Mouse (Mus musculus) neural tube, embryonic 14.5 days (tissue): ENCODE data around the gene Zfp523. TPM values are rescaled to one million over a fixed set of nuclear protein-coding genes. Genes with fewer than 3 reads are reported as not detected.

Experiments
- ATAC-seq: fragments of 200-750 bp; cut with Nextera tagmentation; 2 replicates; pipeline ENCODE4 v1.8.0; 2017; ENCODE audit warnings: low read depth, mild to moderate bottlenecking, moderate TSS enrichment, moderate library complexity
- H3K27ac ChIP-seq: fragments of 300-500 bp; sonication (generic); 2 replicates; pipeline ENCODE4 v1.5.1; 2014; ENCODE audit warnings: low read depth, mild to moderate bottlenecking, control low read depth, low read length, moderate library complexity, mixed read lengths
- H3K27me3 ChIP-seq: fragments of 300-500 bp; sonication (generic); 2 replicates; pipeline ENCODE4 v1.6.1; 2014; ENCODE audit warnings: low read length; ENCODE audit not compliant: control insufficient read depth, insufficient read depth
- H3K36me3 ChIP-seq: fragments of 300-500 bp; sonication (generic); 2 replicates; pipeline ENCODE4 v1.6.1; 2014; ENCODE audit warnings: low read length, mixed read lengths; ENCODE audit not compliant: control insufficient read depth, insufficient read depth
- H3K4me1 ChIP-seq: fragments of 300-500 bp; sonication (generic); 2 replicates; pipeline ENCODE4 v1.6.1; 2014; ENCODE audit warnings: low read length; ENCODE audit not compliant: control insufficient read depth, insufficient read depth
- H3K4me2 ChIP-seq: fragments of 300-500 bp; sonication (generic); 2 replicates; pipeline ENCODE4 v1.6.1; 2014; ENCODE audit warnings: mild to moderate bottlenecking, low read depth, low read length, control low read depth
- H3K4me3 ChIP-seq: fragments of 300-500 bp; sonication (generic); 2 replicates; pipeline ENCODE4 v1.5.1; 2014; ENCODE audit warnings: low read depth, low read length, control low read depth, mixed read lengths
- H3K9ac ChIP-seq: fragments of 300-500 bp; sonication (generic); replicated peaks from 2 replicates; pipeline ENCODE4 v1.6.1; 2014; ENCODE audit warnings: low read depth, mild to moderate bottlenecking, control low read depth, low read length, mixed read lengths
- H3K9me3 ChIP-seq: fragments of 300-500 bp; sonication (generic); 2 replicates; pipeline ENCODE4 v1.6.1; 2016; ENCODE audit warnings: low read length; ENCODE audit not compliant: control insufficient read depth
- WGBS: fragments of 180-500 bp; shearing (Covaris S2); extraction: QIAGEN DNeasy Blood & Tissue Kit; methylation state at CpG from one replicate; pipeline ENCODE4 v1.1.7; 2014; 5-methylcytosine and 5-hydroxymethylcytosine counted together
- polyA plus RNA-seq: library from polyadenylated mRNA; unstranded; fragments of >200 nt; fragmentation: Nextera tagmentation; extraction: Ambion mirVana; gene quantifications from 2 replicates; pipeline ENCODE4 v1.2.1, GENCODE M21; 2014

Gene Zfp523
- polyA plus RNA-seq, 1 experiment from 2014 or later, result 46.1 TPM

DNA sequence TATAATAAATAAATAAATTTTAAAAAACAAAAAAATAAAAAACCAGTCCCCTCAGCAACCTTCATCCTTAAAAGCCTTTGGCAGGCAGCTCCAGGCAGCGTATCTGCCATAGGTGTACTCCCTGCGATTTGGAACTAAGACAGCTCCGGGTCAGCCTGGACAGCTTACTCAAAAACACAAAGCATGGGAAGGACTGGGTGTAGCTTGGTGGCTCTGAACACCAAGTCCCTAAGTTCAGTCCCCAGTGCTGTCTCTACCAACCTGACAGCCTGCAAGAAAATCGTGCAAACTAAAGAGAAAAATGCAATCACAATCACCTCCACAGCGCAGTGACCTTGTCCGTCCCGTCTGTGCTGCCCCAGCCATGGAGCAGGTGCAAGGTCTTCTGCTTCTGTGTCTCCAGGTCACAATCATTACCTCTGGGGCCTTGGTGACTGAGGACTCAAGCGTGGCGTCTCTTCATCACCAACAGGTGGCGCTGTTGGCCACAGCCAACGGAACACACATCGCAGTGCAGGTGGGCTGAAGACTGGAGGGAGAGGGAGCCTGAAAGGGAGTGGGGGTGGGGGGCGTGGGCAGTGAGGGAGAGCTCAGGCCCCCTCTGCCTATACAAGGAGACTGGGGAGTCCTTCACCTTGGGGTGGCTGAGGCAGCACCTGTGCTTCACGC lies 27.3 kb downstream of the Zfp523 start:
- no peaks in the 10 kb centered on the region for H3K4me1 ChIP-seq
- H3K9ac ChIP-seq, result no peak overlapping the region
- WGBS, result 41% methylated on average over 14 of the region's 14 CpGs
- no peaks in the 10 kb centered on the region for H3K9me3 ChIP-seq
- no peak for ATAC-seq
- peaks cover 35% of the 10 kb centered on the region for H3K36me3 ChIP-seq
- no peak overlapping the region for H3K4me3 ChIP-seq
- H3K27ac ChIP-seq, result no peak overlapping the region
- H3K27me3 ChIP-seq, result no peaks in the 10 kb centered on the region
- H3K4me2 ChIP-seq, result no peak overlapping the region

DNA sequence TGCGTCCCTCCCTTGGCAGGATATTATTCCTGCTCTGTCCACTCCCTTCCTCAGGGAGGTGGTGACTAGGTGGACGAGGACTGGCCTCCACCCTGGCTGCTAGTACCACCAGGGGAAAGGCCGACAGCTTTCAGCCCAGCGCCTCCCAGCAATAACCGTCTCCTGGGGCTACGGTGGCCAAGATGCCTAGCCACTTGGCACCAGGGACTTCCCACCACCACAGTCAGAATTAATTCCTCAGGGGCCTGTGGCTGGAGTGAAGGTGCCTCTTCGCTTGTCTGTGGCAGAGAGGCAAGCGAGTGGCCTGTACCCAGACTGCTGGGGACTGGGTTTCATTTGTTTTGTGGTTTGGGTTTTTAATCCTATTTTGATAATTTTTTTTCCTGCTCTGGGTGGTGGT lies 28.5 kb downstream of the Zfp523 start:
- Histone ChIP-seq H3K36me3 (peaks cover 26% of the 10 kb centered on the region), H3K9ac (no peak overlapping the region), H3K27ac (no peak overlapping the region), H3K4me2 (no peak overlapping the region), H3K27me3 (no peaks in the 10 kb centered on the region), H3K4me3 (no peak overlapping the region), H3K9me3 (no peaks in the 10 kb centered on the region), H3K4me1 (no peaks in the 10 kb centered on the region)
- 90% methylated on average over 8 of the region's 8 CpGs for WGBS
- 0 out of 2 replicates have a peak, but pooled peaks have one; percentile 9 for ATAC-seq

DNA sequence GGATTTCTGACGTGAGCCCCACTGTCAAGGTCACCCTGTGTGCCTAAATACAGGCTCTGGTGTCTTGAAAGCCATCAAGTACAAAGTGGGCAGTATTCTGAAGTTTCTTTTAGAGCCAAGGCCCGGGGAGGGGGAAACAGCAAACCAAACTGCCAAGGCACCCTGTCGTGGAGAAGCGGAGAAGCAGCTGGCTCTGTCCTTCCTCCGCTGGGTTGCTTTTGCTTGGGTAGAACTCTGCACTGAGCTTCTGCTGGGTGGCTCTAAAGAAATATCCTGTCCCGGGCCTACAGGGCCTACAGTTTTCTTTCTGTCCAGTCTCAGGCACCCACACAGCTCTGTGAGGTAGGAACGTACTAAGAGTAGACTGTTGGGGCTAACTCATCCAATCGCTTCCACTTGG lies 30.2 kb downstream of the Zfp523 start:
- ATAC-seq, result no peak
- Histone ChIP-seq H3K4me1 (no peaks in the 10 kb centered on the region), H3K27ac (no peak overlapping the region), H3K4me2 (no peak overlapping the region), H3K9me3 (no peaks in the 10 kb centered on the region), H3K9ac (no peak overlapping the region), H3K4me3 (no peak overlapping the region), H3K27me3 (no peaks in the 10 kb centered on the region), H3K36me3 (peaks cover 12% of the 10 kb centered on the region; the same call in 1 of the 2 replicates)
- WGBS, result 66% methylated on average over 8 of the region's 8 CpGs

DNA sequence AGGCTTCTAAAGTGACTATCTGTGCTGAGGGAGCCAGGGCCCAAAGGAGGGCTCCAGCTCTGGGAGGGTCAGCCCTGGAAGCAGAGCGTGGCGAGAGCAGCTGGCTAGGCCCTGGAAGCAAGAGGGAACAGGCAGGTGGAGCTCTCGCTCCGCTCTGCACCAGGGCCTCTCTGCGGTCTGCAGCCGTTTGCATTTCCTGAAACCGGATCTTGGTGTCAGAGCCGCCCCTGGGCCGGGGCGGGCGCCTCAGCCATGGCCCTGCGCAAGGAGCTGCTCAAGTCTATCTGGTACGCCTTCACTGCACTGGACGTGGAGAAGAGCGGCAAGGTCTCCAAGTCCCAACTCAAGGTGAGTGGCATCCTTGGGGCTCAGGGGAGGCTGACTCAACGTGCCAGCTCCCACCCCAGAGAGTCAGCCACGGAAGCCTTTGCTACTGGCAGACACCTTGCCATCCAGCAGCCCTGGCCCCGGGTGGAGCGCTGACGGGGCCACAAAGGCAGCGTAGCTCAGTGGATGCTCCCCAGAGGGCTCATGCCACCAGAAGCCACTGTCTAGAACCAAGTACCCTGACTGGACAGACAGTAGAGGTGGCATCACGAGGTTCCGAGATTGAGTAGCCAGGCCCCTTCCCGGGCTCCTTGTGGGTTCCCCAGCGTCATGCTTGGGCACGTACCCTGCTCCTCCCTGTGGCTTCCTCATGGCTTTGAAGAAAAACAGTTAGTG lies 30.8 kb downstream of the Zfp523 start, which contains the start of gene Def6:
Def6 (plus strand) TSS at position 188 of the 723 bp plus-strand sequence.
- WGBS, result 26% methylated on average over 26 of the region's 26 CpGs
- H3K4me2 ChIP-seq, result peak within 1 kb of the TSS; percentile 34
- H3K4me3 ChIP-seq, result peak within 1 kb of the TSS; percentile 12; the same call in 1 of the 2 replicates
- no peaks in the 10 kb centered on the region for H3K9me3 ChIP-seq
- peak; percentile 66; the same call in 1 of the 2 replicates for ATAC-seq
- H3K36me3 ChIP-seq, result 0 out of 2 replicates have a peak, but pooled peaks cover 6% of the 10 kb centered on the region
- no peaks in the 10 kb centered on the region for H3K27me3 ChIP-seq
- no peaks in the 10 kb centered on the region for H3K4me1 ChIP-seq
- peak within 1 kb of the TSS; percentile 39; the same call in 1 of the 2 replicates for H3K27ac ChIP-seq
- H3K9ac ChIP-seq, result 0 out of 2 replicates have a peak within 1 kb of the TSS, but pooled peaks have one; percentile 28

DNA sequence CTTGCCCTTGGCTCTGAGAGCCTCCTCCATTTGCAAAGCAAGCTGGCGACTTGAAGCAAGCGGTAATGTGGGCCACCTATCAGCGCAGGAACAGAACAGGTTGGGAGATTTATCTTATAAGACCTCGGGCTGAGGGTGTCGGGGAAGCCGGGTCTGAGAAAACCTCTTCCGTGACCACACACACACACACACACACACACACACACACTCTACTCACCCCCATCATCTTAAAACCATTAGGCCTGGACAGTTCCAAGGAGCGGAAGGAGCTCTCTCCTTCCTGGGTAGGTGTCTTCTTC lies 31.3 kb downstream of the Zfp523 start:
- Histone ChIP-seq H3K27ac (no peak overlapping the region), H3K36me3 (0 out of 2 replicates have a peak, but pooled peaks cover under 1% of the 10 kb centered on the region), H3K4me3 (peak overlapping the region; percentile 12; the same call in 1 of the 2 replicates), H3K4me1 (no peaks in the 10 kb centered on the region), H3K9ac (no peak overlapping the region), H3K4me2 (peak overlapping the region; percentile 34), H3K9me3 (no peaks in the 10 kb centered on the region), H3K27me3 (no peaks in the 10 kb centered on the region)
- ATAC-seq, result no peak
- 90% methylated on average over 8 of the region's 8 CpGs for WGBS

DNA sequence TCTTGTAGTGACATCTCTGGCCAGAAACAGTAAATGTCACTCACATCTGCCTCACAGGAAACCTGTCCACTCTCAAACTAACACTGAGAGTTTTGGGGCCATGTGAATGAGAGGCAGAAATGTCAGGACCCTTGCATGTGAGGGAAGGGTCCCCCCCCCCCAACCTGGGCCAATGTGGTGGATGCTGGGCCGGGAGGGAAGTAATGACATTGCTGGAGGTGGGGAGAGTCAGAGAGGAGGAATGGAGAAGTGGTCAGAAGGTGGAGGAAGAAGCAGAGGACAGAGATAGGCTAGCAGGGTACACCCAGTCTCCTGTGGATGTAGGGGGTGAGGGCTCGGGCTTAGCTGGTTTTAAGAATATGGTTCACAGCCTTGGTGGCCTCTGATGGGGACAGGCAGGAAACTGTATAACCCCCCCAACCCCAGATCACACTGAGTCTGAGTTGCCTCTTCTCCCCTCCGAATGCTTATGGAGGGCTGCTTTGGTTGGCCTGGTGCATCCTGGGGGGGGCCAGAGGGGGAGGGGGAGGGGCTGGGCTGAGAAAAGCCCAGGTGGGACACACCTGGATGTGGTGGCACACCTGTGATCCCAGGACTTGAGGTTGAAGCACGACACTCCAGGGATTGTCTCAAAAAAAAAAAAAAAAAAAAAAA lies 32.7 kb downstream of the Zfp523 start:
- Histone ChIP-seq H3K27me3 (no peaks in the 10 kb centered on the region), H3K4me3 (no peak overlapping the region), H3K27ac (no peak overlapping the region), H3K4me1 (no peaks in the 10 kb centered on the region), H3K36me3 (no peaks in the 10 kb centered on the region), H3K4me2 (no peak overlapping the region), H3K9me3 (no peaks in the 10 kb centered on the region), H3K9ac (no peak overlapping the region)
- ATAC-seq, result no peak
- 69% methylated on average over 4 of the region's 4 CpGs for WGBS

DNA sequence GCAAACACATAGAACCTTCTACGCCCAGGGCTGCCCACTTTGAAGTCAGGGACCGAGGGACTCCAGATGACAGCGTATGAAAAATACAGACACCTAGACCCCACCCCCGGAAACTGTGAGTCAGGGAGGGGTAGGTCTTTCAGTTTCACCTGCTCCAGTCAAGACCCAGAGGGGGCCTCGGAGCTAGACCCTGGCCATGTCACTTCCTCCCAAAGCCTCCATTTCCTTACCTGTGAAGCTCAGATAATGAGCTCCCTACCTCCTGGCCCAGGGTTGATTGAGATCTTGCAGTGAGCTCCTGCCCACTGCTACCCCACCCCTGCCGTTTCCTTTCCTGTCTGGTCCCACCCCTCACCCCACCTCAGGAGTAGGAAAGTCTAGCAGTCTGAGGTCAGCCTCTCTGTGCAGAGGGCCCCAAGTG lies 35.0 kb downstream of the Zfp523 start:
- Histone ChIP-seq H3K27ac (no peak overlapping the region), H3K4me1 (no peaks in the 10 kb centered on the region), H3K27me3 (no peaks in the 10 kb centered on the region), H3K9me3 (no peaks in the 10 kb centered on the region), H3K4me2 (no peak overlapping the region), H3K9ac (no peak overlapping the region), H3K36me3 (no peaks in the 10 kb centered on the region), H3K4me3 (no peak overlapping the region)
- 85% methylated on average over 6 of the region's 6 CpGs for WGBS
- no peak for ATAC-seq

DNA sequence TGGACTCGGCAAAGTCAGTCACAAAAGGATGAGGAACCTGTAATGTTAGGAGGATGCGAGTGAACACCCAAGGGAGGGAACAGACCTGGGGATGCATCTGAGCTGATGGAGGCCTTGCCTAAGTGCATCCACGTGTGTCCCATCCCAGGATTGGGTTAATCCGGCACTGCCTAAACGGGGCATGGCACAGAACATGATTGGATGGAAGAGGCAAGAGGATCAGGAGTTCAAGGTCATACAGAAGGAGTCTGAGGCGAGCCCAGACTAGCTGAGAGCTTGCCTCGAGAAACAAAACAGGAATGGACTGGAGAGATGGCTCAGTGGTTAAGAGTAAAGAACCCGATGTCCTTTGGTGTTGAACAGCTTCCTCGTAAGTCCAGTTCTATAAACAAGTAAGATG lies 35.5 kb downstream of the Zfp523 start:
- no peak for ATAC-seq
- H3K4me3 ChIP-seq, result no peak overlapping the region
- no peak overlapping the region for H3K27ac ChIP-seq
- H3K36me3 ChIP-seq, result no peaks in the 10 kb centered on the region
- H3K9me3 ChIP-seq, result no peaks in the 10 kb centered on the region
- H3K4me1 ChIP-seq, result no peaks in the 10 kb centered on the region
- 83% methylated on average over 9 of the region's 9 CpGs for WGBS
- H3K27me3 ChIP-seq, result no peaks in the 10 kb centered on the region
- no peak overlapping the region for H3K4me2 ChIP-seq
- no peak overlapping the region for H3K9ac ChIP-seq

DNA sequence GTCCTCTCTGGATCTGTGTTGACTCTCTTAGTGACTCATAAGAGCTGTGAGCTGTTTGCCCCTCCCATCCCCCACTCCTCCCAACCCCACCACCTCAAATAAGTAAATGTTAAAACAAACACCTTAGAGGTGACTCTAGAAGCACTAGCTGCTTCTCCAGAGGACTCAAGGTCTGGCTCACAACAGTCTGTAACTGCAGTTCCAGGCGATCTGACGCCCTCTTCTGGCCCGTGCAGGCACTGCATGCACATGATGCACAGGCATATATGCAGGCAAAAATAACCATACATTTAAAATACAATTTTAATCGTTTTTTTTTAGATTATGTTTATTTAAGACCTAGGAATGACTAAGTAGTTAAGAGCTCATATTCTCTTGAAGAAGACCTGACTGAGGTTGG lies 36.3 kb downstream of the Zfp523 start:
- Histone ChIP-seq H3K9ac (no peak overlapping the region), H3K4me3 (no peak overlapping the region), H3K4me2 (no peak overlapping the region), H3K9me3 (no peaks in the 10 kb centered on the region), H3K27ac (no peak overlapping the region), H3K27me3 (no peaks in the 10 kb centered on the region), H3K36me3 (no peaks in the 10 kb centered on the region), H3K4me1 (no peaks in the 10 kb centered on the region)
- WGBS, result 41% methylated on average over 4 of the region's 4 CpGs
- no peak for ATAC-seq
